Mouse (Mus musculus): Measurements from ENCODE around the gene Fxyd4. TPM values are rescaled to one million over a fixed set of nuclear protein-coding genes. Genes with fewer than 3 reads are reported as not detected.

Gene Fxyd4
- total RNA-seq, 2 experiments from 2014 or later, result not detected

- DNase-seq (ENCODE audit: low spot score in 2 of 2), result no peak
Observed at GRCm38 (mm10) chr6:117891369-117892160, 45.9 kb downstream of the Fxyd4 start.

DNA sequence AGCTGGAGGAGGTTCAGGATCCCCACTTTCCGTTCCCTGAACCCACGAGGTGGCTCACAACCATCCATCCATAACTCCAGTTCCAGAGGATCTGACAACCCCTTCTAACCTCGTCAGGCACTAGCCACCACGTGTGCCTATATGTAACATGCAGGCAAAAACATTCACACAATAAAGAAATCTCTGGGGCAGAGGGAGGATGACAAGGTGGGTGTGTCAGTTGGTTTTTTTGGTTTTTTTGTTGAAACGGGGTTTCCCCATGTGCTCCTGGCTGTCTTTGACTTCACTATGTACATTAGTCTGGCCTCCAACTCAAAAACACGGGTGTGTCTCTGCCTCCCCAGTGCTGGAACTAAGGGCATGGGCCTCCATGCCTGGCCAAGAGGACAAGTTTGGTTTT is 47.2 kb downstream of the Fxyd4 start:
- no peak for DNase-seq (ENCODE audit: low spot score in 2 of 2)

- no peak for DNase-seq (ENCODE audit: low spot score in 2 of 2)
Observed at GRCm38 (mm10) chr6:117888642-117889096, 48.8 kb downstream of the Fxyd4 start.

DNA sequence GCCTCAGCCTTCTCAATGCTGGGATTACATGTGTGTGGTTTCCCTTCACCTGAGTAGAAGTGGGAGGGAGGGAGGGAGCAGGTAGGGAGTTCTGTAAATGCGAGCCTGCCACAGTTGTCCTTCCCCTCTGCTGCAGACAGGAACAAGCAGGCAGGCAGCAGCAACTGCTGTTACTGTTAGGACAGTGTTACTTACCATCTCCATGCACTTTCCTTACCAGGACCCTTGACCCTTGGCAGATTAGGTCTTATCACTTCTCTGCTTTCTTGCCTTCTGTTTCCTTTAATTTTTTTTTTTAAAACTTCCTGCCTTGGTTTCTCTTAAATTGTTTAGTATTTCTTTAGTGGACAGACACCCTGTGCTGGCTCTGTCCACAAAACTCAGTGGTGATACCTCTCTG is 49.5 kb downstream of the Fxyd4 start:
- DNase-seq (ENCODE audit: low spot score in 2 of 2), result no peak

DNA sequence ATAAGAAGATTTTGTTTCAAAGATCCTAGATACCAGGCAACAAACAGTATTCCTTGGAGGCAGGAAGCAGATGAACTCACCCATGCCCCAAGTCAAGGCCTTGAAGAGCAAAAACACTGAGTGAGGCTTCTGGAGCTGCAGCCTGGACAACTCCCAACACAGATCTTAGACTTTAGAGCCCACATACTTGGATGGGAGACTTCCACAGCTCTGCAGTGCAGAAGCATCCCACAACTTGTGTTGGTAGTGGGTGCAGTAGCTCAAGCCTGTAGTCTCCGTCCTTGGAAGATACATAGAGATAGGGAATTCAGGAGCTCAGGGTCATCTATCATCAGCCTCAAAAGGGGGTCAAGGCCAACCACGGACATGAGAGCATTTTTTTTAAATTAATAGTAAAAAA is 51.5 kb downstream of the Fxyd4 start:
- DNase-seq (ENCODE audit: low spot score in 2 of 2), result no peak

Small RNA genes lying within 50 kb of the gene (microRNA-seq; reads per million reads assigned to microRNA genes)
- gene Gm25535, result 0 reads per million in 2 experiments

Other genes starting within 250 kb of the Fxyd4 start
- gene Zfp637, start 96.5 kb downstream of the Fxyd4 start, total RNA-seq (2021), result 10 to 100 TPM; 55.3 to 63.8 TPM
- gene Zfp239, start 75.6 kb downstream of the Fxyd4 start, total RNA-seq (2021), result 10 to 100 TPM; 26.4 to 29.1 TPM
- 100 to 1,000 TPM; 157 to 164 TPM for gene Hnrnpf, start 37.4 kb downstream of the Fxyd4 start, total RNA-seq (2021)
- gene Rasgef1a, start 73.7 kb upstream of the Fxyd4 start, total RNA-seq (2021), result 10 to 100 TPM; 88.6 to 89.3 TPM
- gene Csgalnact2, start 201.4 kb upstream of the Fxyd4 start, total RNA-seq (2021), result 10 to 100 TPM; 12.2 to 12.3 TPM

Measured in layer of hippocampus, postnatal 10 days (tissue).